Mouse (Mus musculus): Measurements from ENCODE around the gene Rabgap1l.

The Rabgap1l gene

DNA sequence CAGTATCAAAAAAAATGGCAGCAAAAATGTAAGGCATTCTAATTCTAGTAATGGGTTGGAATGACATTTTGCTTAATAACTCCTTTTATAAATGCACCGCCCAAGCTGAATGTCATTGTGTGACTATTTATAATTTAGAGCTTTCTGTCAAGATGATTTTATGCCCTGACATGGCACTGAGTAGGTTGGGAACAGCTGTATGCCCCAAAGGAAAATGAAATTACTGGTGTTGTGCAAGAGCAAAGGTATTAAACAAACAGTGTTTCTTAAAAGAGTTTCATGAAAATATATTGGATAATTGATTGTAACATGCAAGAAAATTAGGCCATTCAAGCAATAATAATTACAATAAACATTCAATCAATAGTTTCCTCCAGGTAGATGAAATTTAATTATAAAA, 198.4 kb downstream of the Rabgap1l start:
- DNase-seq (ENCODE audit: low spot score) = no peak

DNA sequence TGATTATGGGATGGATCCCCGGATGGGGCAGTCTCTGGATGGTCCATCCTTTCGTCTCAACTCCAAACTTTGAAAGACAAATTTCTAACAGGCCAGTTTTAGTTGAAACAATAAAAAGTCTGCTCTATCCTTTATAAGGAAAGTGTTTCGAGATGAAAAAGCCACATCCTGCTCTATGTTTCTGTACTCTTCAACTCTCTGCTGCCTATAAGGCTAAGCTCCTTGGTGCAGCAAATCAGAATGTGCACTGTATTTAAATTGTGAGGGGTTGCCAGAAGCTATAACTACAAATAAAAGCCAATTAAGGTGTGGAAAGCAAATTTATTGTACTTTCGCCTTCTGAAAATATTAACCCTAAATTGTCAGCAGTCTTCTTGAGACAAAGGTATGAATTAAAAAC, 198.9 kb downstream of the Rabgap1l start:
- DNase-seq (ENCODE audit: low spot score) = no peak

DNA sequence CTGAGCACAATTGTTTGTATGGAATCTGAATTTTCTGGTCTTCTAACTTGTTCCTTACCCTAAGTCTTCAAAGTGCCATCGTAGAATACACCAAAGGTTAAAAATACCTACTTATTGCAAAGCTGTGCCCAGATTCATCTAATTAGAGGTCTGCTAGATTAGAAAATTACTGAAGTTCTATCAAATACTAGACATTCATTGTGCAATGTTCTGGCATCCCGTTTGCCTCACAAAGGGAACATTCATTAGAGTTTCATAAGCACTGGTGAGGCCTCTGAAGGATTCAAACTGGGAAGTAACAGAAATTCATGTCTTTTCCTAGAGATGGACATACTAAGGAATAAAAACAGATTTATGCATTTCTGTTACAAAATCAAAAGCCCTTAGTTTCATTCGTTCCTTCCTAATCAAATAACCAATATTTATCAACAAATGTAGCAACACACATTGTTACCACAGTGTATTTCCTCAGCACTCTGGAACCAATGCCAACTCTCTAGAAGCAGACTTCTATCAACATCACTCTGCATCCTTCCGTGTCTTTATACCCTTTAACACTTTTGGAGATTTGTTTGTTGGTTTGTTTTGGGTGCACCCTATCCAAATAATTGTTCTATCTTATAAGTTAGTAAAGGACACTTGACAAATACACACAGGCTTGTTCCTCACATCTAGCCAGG, 204.0 kb downstream of the Rabgap1l start:
- no peak for DNase-seq (ENCODE audit: low spot score)

GRCm38 (mm10) chr1:160579309-160580233, 213.4 kb downstream of the Rabgap1l start:
- DNase-seq (ENCODE audit: low spot score) = no peak

- no peak for DNase-seq (ENCODE audit: low spot score)
These were observed 216.9 kb downstream of the Rabgap1l start for GRCm38 (mm10) chr1:160576124-160576523.

- no peak for DNase-seq (ENCODE audit: low spot score)
These were observed 219.0 kb downstream of the Rabgap1l start for GRCm38 (mm10) chr1:160574039-160574438.

DNA sequence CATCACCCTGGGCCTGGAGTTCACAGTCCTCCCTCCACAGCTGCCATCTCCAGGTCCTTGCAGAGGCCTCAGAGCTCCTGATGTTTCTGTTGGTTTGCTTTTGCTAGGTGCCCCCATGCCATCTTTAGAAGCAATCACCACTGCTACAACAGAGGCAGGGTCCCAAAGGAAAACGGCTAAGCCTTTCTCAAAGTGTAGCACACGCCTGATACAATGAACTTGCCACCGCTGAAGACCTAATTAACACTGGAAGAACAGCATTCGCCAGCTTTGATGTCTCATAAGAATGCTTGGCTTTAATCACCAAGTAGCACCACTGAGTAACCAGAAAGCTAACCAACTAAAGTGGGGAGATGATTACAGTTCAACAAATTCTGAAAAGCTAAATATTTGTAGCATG, 226.6 kb downstream of the Rabgap1l start:
- no peak for DNase-seq (ENCODE audit: low spot score)

GRCm38 (mm10) chr1:160561381-160561780, 231.6 kb downstream of the Rabgap1l start:
- DNase-seq (ENCODE audit: low spot score) = no peak

- DNase-seq (ENCODE audit: low spot score) = no peak
These were observed 242.4 kb downstream of the Rabgap1l start for GRCm38 (mm10) chr1:160550636-160551035.

GRCm38 (mm10) chr1:160547934-160548876, 244.8 kb downstream of the Rabgap1l start:
- no peak for DNase-seq (ENCODE audit: low spot score)

- no peak for DNase-seq (ENCODE audit: low spot score)
These were observed 257.4 kb downstream of the Rabgap1l start for GRCm38 (mm10) chr1:160535649-160536048.

GRCm38 (mm10) chr1:160534571-160535335, 258.3 kb downstream of the Rabgap1l start:
- DNase-seq (ENCODE audit: low spot score) = no peak

DNA sequence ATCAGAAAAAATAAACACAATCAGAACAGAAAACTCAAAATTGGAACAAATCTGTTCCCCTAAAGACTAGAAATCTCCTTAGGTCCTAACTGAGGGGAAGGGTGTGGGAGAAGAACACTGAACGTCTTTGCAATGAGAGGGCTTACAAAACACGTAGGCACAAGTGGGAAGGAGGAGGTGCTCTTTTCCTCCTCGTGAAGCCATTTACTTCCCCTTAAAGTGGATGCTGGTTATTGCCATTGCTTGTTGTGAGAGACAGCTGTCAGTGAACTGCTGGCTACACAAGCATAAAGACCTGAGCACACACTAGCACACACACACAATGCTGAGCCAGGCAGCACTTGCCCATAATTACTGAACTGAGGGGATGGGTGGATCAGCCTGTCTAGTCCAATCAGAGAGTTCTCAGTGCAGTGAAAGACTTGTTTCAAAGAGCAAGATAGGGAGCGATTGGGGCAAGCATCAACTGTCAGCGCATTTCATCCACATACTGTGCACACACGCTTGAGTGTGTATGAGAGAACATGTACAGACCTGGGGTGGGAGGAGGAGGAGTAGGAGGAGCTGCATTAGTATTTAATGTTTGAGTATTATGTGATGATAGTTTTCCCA, 259.7 kb downstream of the Rabgap1l start:
- DNase-seq (ENCODE audit: low spot score) = no peak

- DNase-seq (ENCODE audit: low spot score) = peak; percentile 63
These were observed 261.6 kb downstream of the Rabgap1l start for GRCm38 (mm10) chr1:160531402-160531801.

DNA sequence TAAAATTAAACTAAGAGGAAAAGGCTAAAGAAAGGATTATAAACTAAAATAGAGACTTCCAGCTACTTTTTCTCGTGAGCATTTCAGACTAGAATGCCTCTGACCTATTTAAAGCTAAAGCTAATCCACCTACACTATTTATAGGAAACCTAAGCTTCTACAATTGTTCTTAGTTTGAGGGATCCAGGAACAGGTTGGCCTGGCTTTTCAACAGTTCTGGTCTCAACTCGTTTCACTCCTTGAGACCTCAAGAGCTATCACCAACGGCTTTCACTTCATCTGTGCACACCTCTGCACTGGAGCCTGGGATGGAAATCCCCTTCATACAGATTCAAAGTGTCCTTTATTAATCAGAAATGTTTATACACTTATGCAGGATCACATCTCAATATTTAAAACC, 271.1 kb downstream of the Rabgap1l start:
- DNase-seq (ENCODE audit: low spot score) = no peak

DNA sequence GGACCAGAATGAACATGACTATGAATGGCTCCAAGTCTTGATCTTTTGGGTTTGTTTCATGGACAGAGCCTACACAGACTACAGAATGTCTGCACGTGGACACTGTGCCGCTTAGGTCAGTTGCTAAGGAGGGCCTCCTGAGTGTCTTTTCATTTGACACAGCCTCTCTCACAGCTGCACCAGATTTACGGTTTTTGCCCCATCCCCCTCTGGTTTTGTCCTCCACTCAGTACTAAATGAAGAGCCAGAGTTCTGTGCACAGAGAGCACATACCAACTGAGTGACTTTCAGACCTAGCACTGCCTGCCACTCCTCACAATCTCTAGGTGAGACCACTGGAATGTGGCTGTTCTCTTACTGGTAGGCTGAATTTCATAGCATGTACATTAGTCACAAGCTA, 272.3 kb downstream of the Rabgap1l start:
- DNase-seq (ENCODE audit: low spot score) = no peak

DNA sequence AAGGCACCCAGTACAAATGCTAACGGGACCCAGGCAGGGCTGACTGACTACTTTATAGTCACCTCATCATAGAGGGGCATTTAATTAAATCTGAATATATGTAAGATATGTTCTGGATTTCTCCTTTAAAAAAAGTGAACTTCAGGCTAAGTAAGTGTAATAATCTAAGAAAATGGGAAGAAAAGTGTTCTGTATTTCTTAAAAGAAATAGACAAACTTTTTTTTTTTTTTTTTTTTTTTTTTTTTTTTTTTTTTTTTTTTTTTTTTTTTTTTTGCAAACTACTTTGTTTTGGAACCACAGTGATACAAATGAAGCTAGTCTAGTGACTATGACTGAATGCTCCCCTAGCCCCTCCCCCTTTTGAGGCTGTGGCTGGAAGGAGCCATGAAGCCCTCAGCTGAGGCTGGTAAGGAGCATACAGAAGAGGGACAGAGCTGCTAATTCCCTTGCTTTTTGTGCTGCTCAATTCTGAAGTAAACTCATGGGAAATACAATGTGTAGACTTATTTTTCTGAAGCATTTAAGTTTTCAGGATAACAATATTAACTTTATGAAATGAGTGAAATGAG, 273.0 kb downstream of the Rabgap1l start:
- DNase-seq (ENCODE audit: low spot score) = no peak

DNA sequence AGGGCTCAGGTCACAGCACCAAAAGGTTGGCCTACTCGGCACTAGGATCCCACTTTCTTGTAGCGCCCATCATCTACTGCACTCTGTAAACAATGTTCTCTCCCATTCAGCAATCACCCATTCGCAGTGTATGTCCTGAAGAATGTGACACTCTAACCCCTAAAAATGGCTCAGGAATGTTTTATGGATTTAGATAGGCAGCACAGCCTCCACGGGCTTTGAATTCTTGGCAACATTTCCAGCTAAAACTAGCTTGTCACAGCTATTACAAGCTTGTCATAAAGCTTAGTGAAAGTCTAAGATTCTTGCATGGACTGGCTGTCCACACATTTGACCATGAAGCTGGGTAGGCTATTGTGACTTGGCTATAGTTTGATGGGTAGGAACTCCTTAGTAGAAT, 274.5 kb downstream of the Rabgap1l start:
- no peak for DNase-seq (ENCODE audit: low spot score)

DNA sequence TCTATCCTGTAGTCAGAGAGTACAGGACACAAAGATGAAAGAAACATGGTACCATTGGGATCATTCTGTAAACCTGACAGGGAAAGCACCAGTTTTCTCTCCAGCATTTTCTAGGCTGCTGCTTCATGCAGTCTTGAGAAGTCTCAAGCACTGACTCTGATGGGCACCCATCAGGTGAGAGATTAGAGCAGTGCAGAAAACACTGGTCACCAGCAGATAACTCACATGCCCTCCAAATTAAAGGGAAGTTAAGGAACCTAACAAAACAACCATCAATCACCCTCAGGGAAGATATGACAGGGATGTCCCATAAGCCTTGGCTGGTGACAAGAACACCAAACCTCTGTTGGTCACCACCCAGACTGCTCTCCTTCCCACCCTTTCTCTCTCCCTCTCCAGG, 285.2 kb downstream of the Rabgap1l start:
- DNase-seq (ENCODE audit: low spot score) = no peak

GRCm38 (mm10) chr1:160496906-160497577, 296.0 kb downstream of the Rabgap1l start:
- DNase-seq (ENCODE audit: low spot score) = no peak

Measured in ovary, postnatal 10 days (tissue).